Mouse (Mus musculus): Measurements from ENCODE around the gene Klf5. TPM values are rescaled to one million over a fixed set of nuclear protein-coding genes. Genes with fewer than 3 reads are reported as not detected.

Gene Klf5
- total RNA-seq (2021) = 1 to 10 TPM; 7.3 to 7.6 TPM
- long read RNA-seq, transcript Klf5-201 (4 exons, 3,352 nt) = major isoform, 8 of 8 reads
- long read RNA-seq, partial matches to known transcripts = 0 of 8 reads
- long read RNA-seq, other reads (novel, unspliced or antisense) = 0 of 8 reads

GRCm38 (mm10) chr14:99298385-99299021 is at the start of gene Klf5:
Gene Klf5 (plus strand): TSS chr14:99298691.
- peak; percentile 90 to 92 for DNase-seq (ENCODE audit: low spot score in 2 of 2)

- no peak for DNase-seq (ENCODE audit: low spot score in 2 of 2)
Observed at GRCm38 (mm10) chr14:99262026-99262425, 36.5 kb upstream of the Klf5 start.

- no peak for DNase-seq (ENCODE audit: low spot score in 2 of 2)
Observed at GRCm38 (mm10) chr14:99263816-99264215, 34.7 kb upstream of the Klf5 start.

GRCm38 (mm10) chr14:99265791-99266190 is 32.7 kb upstream of the Klf5 start:
- no peak for DNase-seq (ENCODE audit: low spot score in 2 of 2)

GRCm38 (mm10) chr14:99266749-99267148 is 31.7 kb upstream of the Klf5 start:
- no peak for DNase-seq (ENCODE audit: low spot score in 2 of 2)

GRCm38 (mm10) chr14:99274056-99274455 is 24.4 kb upstream of the Klf5 start:
- no peak for DNase-seq (ENCODE audit: low spot score in 2 of 2)

- no peak for DNase-seq (ENCODE audit: low spot score in 2 of 2)
Observed at GRCm38 (mm10) chr14:99275827-99276226, 22.7 kb upstream of the Klf5 start.

- no peak for DNase-seq (ENCODE audit: low spot score in 2 of 2)
Observed at GRCm38 (mm10) chr14:99278312-99278711, 20.2 kb upstream of the Klf5 start.

- no peak for DNase-seq (ENCODE audit: low spot score in 2 of 2)
Observed at GRCm38 (mm10) chr14:99278763-99279486, 19.6 kb upstream of the Klf5 start.

GRCm38 (mm10) chr14:99280399-99280798 is 18.1 kb upstream of the Klf5 start:
- DNase-seq (ENCODE audit: low spot score in 2 of 2) = no peak

GRCm38 (mm10) chr14:99280825-99281433 is 17.6 kb upstream of the Klf5 start:
- DNase-seq (ENCODE audit: low spot score in 2 of 2) = no peak

- DNase-seq (ENCODE audit: low spot score in 2 of 2) = no peak
Observed at GRCm38 (mm10) chr14:99285486-99285885, 13.0 kb upstream of the Klf5 start.

- no peak for DNase-seq (ENCODE audit: low spot score in 2 of 2)
Observed at GRCm38 (mm10) chr14:99292176-99292575, 6.3 kb upstream of the Klf5 start.

GRCm38 (mm10) chr14:99294424-99294823 is 4.1 kb upstream of the Klf5 start:
- DNase-seq (ENCODE audit: low spot score in 2 of 2) = no peak

- no peak for DNase-seq (ENCODE audit: low spot score in 2 of 2)
Observed at GRCm38 (mm10) chr14:99295606-99296341, 2.7 kb upstream of the Klf5 start.

GRCm38 (mm10) chr14:99299022-99299481 is 561 bp downstream of the Klf5 start:
- peak; percentile 40 to 41 for DNase-seq (ENCODE audit: low spot score in 2 of 2)

- peak in 1 of 2 experiments; percentile 30 for DNase-seq (ENCODE audit: low spot score in 2 of 2)
Observed at GRCm38 (mm10) chr14:99299701-99300191, 1.3 kb downstream of the Klf5 start.

GRCm38 (mm10) chr14:99301472-99301871 is 3.0 kb downstream of the Klf5 start:
- no peak for DNase-seq (ENCODE audit: low spot score in 2 of 2)

- DNase-seq (ENCODE audit: low spot score in 2 of 2) = no peak
Observed at GRCm38 (mm10) chr14:99304387-99304786, 5.9 kb downstream of the Klf5 start.

GRCm38 (mm10) chr14:99304997-99305792 is 6.7 kb downstream of the Klf5 start:
- no peak for DNase-seq (ENCODE audit: low spot score in 2 of 2)
